Mouse (Mus musculus) right cerebral cortex, adult 2 months (tissue): Measurements from ENCODE around the gene Eml1.
"Not testable (repeated sequence)": the region's sequence is repeated elsewhere in the genome, so short reads cannot be mapped to it uniquely, and the experiment has no call there.

ENCODE experiments used
- DNase-seq, 2 experiments: peaks; one replicate each; pipeline ENCODE4 v3.0.0; 2021 to 2022; ENCODE audit warnings: low spot score in 2 of 2

Gene Eml1

GRCm38 (mm10) chr12:108472898-108473297 is 102.1 kb downstream of the Eml1 start:
- no peak for DNase-seq

GRCm38 (mm10) chr12:108474440-108474839 is 103.7 kb downstream of the Eml1 start:
- no peak for DNase-seq

GRCm38 (mm10) chr12:108478714-108479113 is 108.0 kb downstream of the Eml1 start:
- no peak for DNase-seq

GRCm38 (mm10) chr12:108480704-108481365 is 110.1 kb downstream of the Eml1 start:
- no peak for DNase-seq

GRCm38 (mm10) chr12:108489076-108489475 is 118.3 kb downstream of the Eml1 start:
- no peak for DNase-seq

- no peak for DNase-seq
Observed at GRCm38 (mm10) chr12:108489741-108490140, 119.0 kb downstream of the Eml1 start.

- DNase-seq, result no peak
Observed at GRCm38 (mm10) chr12:108490336-108490735, 119.6 kb downstream of the Eml1 start.

GRCm38 (mm10) chr12:108490954-108491353 is 120.2 kb downstream of the Eml1 start:
- DNase-seq, result no peak

- DNase-seq, result peak; percentile 64 to 69
Observed at GRCm38 (mm10) chr12:108494011-108494541, 123.3 kb downstream of the Eml1 start.

GRCm38 (mm10) chr12:108495455-108496235 is 124.9 kb downstream of the Eml1 start:
- DNase-seq, result no peak

- no peak for DNase-seq
Observed at GRCm38 (mm10) chr12:108503064-108503463, 132.3 kb downstream of the Eml1 start.

GRCm38 (mm10) chr12:108503582-108503981 is 132.8 kb downstream of the Eml1 start:
- DNase-seq, result no peak

- DNase-seq, result no peak
Observed at GRCm38 (mm10) chr12:108505846-108506245, 135.1 kb downstream of the Eml1 start.

GRCm38 (mm10) chr12:108507046-108507445 is 136.3 kb downstream of the Eml1 start:
- not testable (repeated sequence) for DNase-seq

GRCm38 (mm10) chr12:108510571-108510970 is 139.8 kb downstream of the Eml1 start:
- peak in 1 of 2 experiments; percentile 52 for DNase-seq

GRCm38 (mm10) chr12:108511009-108511408 is 140.3 kb downstream of the Eml1 start:
- DNase-seq, result peak; percentile 67 to 69

GRCm38 (mm10) chr12:108515464-108515863 is 144.7 kb downstream of the Eml1 start:
- DNase-seq, result no peak

GRCm38 (mm10) chr12:108519374-108519773 is 148.6 kb downstream of the Eml1 start:
- no peak for DNase-seq

GRCm38 (mm10) chr12:108529214-108529613 is 158.5 kb downstream of the Eml1 start:
- peak; percentile 67 to 77 for DNase-seq

GRCm38 (mm10) chr12:108534484-108534883 is 163.7 kb downstream of the Eml1 start:
- no peak for DNase-seq

GRCm38 (mm10) chr12:108536461-108536860 is 165.7 kb downstream of the Eml1 start:
- no peak for DNase-seq

GRCm38 (mm10) chr12:108541088-108541487 is 170.3 kb downstream of the Eml1 start:
- peak; percentile 64 to 71 for DNase-seq
